Mouse (Mus musculus) activated CD4-positive, CD25-positive, alpha-beta regulatory T cell, adult 9 weeks (primary cell): ENCODE results near the gene Il19. TPM values are rescaled to one million over a fixed set of nuclear protein-coding genes. Genes with fewer than 3 reads are reported as not detected.

Source experiments
- polyA plus RNA-seq: library from polyadenylated mRNA; unstranded; fragments of 100-300 nt; shearing (Covaris generic); gene quantifications from one replicate; pipeline ENCODE4 v1.2.1, GENCODE M21; 2017

Il19 gene
- not detected for polyA plus RNA-seq

DNA sequence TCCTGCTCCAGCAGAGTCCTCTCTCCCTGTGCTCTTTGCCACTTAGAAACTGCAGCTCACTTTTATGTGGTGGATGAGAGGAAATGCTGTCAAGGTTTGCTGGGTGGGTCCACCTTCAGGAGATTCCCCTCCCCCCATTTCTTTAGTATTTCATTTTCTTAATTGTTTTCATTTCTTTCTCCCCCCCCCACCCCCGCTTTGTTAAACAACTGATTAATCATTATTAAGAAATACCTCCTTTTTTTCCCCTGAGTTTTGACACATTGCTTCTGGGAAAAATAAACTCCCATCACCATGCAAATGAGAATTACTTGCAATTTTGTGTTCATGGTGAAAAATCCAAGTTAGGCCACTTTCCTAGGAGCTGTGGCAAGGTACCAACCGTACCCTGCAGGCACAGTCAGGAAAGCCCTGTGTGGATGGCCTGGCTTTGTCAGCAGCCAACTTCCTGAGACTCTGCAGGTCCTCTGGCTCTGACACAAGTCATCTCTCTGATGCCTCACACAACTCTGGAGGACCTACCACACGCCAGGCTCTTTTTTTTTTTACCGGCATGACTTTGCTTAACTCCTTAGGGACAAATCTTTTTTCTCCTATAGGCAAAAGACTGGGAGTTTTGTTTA lies at the start of gene Il19:
Il19 (minus strand) TSS at position 51 of the 623 bp plus-strand sequence.

DNA sequence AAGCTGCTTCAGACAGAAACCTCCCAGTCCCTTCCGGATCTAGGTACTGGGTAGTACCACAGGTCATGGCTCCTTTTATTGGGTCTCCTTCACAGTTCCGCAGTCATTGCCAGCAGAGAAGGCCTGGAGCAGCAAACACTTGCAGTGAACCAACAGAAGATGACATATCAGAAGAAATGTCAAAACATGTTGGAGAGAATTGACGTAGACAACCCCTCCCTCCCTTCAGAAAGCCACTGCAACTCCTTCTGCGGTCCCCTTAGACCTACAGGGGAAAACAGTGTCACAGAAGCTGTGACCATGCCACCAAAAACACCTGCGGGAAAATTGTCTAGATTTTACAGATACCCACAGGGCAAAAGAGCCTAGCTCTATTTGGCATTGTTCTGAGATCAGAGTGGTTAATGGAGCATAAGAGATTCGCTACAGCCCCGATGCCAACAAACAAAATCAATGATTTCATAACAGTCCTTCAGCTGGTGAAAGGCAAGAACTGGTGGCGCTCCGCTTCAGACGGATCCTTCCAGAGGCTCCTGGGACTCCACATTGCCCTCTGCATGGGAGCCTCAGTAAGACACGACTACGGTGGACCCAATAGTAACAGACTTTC lies 28.4 kb downstream of the Il19 start, which contains the start of gene Il20:
Il20 (minus strand) TSS at position 51 of the 610 bp plus-strand sequence.

DNA sequence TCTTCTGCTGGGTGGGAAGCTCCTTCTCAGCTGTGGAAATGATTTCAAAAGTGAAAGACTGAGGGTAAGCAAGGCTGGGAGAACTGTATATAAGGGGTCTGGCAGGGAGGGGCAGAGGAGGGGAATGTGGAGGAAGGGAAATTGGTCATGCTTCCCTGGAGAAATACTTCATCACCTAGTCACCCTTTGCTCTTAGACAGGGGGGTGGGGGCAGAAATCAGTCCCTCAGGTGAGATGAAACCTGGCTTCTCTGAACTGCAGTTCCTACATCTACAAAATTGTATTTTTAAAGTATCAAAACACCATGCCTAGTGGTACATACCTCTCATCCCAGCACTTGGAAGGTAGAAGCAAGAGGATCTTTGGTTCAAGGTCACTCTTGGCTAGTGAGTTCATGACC lies 52.6 kb downstream of the Il19 start, which contains the start of gene Il24:
Il24 (minus strand) TSS at position 101 of the 400 bp plus-strand sequence.

Other genes starting within 250 kb of the Il19 start
- not detected for gene Gm29427, start 224.3 kb downstream of the Il19 start, polyA plus RNA-seq
- 5.8 TPM for gene Yod1, start 222.8 kb downstream of the Il19 start, polyA plus RNA-seq
- 4.9 TPM for gene Pfkfb2, start 210.9 kb downstream of the Il19 start, polyA plus RNA-seq
- gene AA986860, start 208.1 kb downstream of the Il19 start, polyA plus RNA-seq, result 0.45 TPM
- gene Fcamr, start 139.2 kb downstream of the Il19 start, polyA plus RNA-seq, result 0.32 TPM
- gene Pigr, start 113.4 kb downstream of the Il19 start, polyA plus RNA-seq, result 0.26 TPM
- gene Fcmr, start 74.4 kb downstream of the Il19 start, polyA plus RNA-seq, result 4.7 TPM
- gene Il24, start 52.7 kb downstream of the Il19 start, polyA plus RNA-seq, result not detected
- gene Il20, start 28.7 kb downstream of the Il19 start, polyA plus RNA-seq, result not detected
- gene Il10, start 79.7 kb upstream of the Il19 start, polyA plus RNA-seq, result 6.0 TPM
- 6.5 TPM for gene Mapkapk2, start 157.7 kb upstream of the Il19 start, polyA plus RNA-seq
- not detected for gene Dyrk3, start 198.2 kb upstream of the Il19 start, polyA plus RNA-seq
- gene Eif2d, start 213.1 kb upstream of the Il19 start, polyA plus RNA-seq, result 74.6 TPM